Comparison of ENCODE assay signal across 8 mouse cellular contexts in the genomic region with DNA sequence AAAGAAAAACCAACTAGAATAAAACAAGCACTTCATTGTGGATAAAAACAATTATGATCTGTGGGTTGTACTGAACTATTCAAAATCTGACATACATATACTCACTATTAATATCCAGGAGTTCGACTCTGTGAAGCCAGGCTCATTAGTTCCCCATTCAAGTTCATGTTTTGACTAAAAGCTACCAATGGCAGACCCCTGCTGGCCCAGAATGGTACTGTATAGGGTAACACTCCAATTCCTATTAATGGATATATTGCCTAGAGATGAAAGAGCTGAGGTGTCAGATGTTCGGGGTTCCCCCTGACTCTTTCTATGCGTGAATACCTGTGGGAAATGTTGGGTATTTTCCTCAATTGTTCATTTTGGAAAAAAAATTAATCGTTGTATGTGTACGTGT.
DNase-seq lines count a peak whose midpoint lies in the region; ATAC-seq lines count a peak whose summit lies in the region.

No protein-coding gene starts in this region.

- peak; percentile 95 for ATAC-seq in granulocyte monocyte progenitor cell, adult 5-6 weeks (replicated peaks; ENCODE audit: poor library complexity, severe bottlenecking)
- ATAC-seq in megakaryocyte, adult 5-6 weeks (ENCODE audit: poor library complexity, severe bottlenecking): peak; percentile 82

- WGBS in large intestine, adult 2 months: 49% methylated on average over 5 of the region's 5 CpGs

- DNase-seq in heart, adult 18-20 months: peak; percentile 39 to 72
- DNase-seq in heart, adult 8-10 months (ENCODE audit: low spot score): no peak
- DNase-seq in NIH3T3 (ENCODE audit: low read depth): peak; percentile 79
- peak; percentile 75 to 82 for DNase-seq in cerebellum, postnatal 14 days
- DNase-seq in large intestine, adult 2 months (ENCODE audit: low read depth, low spot score): peak; percentile 13
- peak; percentile 15 to 74 for DNase-seq in spleen, adult 18-20 months
